Mouse (Mus musculus): Measurements from ENCODE around the gene Stk24. TPM values are rescaled to one million over a fixed set of nuclear protein-coding genes. Genes with fewer than 3 reads are reported as not detected.

Gene Stk24
- polyA plus RNA-seq, 1 experiment from 2014 or later = 39.3 TPM

GRCm38 (mm10) chr14:121347134-121347533 lies 32.7 kb downstream of the Stk24 start:
- Histone ChIP-seq H3K4me2 (no peak overlapping the region), H3K27ac (no peak overlapping the region), H3K27me3 (no peaks in the 10 kb centered on the region), H3K4me1 (peaks cover 76% of the 10 kb centered on the region), H3K4me3 (replicated peaks) (no peak overlapping the region), H3K9me3 (replicated peaks) (no peaks in the 10 kb centered on the region), H3K36me3 (no peaks in the 10 kb centered on the region; the same call in 1 of the 2 replicates), H3K9ac (no peak overlapping the region)
- no peak for ATAC-seq (replicated peaks; ENCODE audit: low FRiP score)
- WGBS = 89% methylated on average over 10 of the region's 10 CpGs

GRCm38 (mm10) chr14:121346654-121347053 lies 33.2 kb downstream of the Stk24 start:
- WGBS = 76% methylated on average over 4 of the region's 4 CpGs
- Histone ChIP-seq H3K27me3 (no peaks in the 10 kb centered on the region), H3K9me3 (replicated peaks) (no peaks in the 10 kb centered on the region), H3K4me1 (peaks cover 71% of the 10 kb centered on the region), H3K4me3 (replicated peaks) (no peak overlapping the region), H3K36me3 (no peaks in the 10 kb centered on the region; the same call in 1 of the 2 replicates), H3K9ac (no peak overlapping the region), H3K4me2 (no peak overlapping the region), H3K27ac (no peak overlapping the region)
- no peak for ATAC-seq (replicated peaks; ENCODE audit: low FRiP score)

GRCm38 (mm10) chr14:121346053-121346452 lies 33.8 kb downstream of the Stk24 start:
- peak; percentile 13; the same call in 1 of the 2 replicates for ATAC-seq (replicated peaks; ENCODE audit: low FRiP score)
- H3K36me3 ChIP-seq = no peaks in the 10 kb centered on the region; the same call in 1 of the 2 replicates
- WGBS = 79% methylated on average over 4 of the region's 4 CpGs
- H3K27me3 ChIP-seq = no peaks in the 10 kb centered on the region
- no peak overlapping the region for H3K27ac ChIP-seq
- no peak overlapping the region for H3K4me2 ChIP-seq
- no peak overlapping the region for H3K9ac ChIP-seq
- no peak overlapping the region for H3K4me3 ChIP-seq (replicated peaks)
- no peaks in the 10 kb centered on the region for H3K9me3 ChIP-seq (replicated peaks)
- peaks cover 69% of the 10 kb centered on the region for H3K4me1 ChIP-seq

- Histone ChIP-seq H3K4me3 (replicated peaks) (no peak overlapping the region), H3K4me1 (peaks cover 78% of the 10 kb centered on the region), H3K9ac (no peak overlapping the region), H3K27ac (no peak overlapping the region), H3K4me2 (no peak overlapping the region), H3K9me3 (replicated peaks) (no peaks in the 10 kb centered on the region), H3K27me3 (no peaks in the 10 kb centered on the region), H3K36me3 (no peaks in the 10 kb centered on the region; the same call in 1 of the 2 replicates)
- ATAC-seq (replicated peaks; ENCODE audit: low FRiP score) = no peak
- WGBS = 43% methylated on average over 5 of the region's 5 CpGs
Observed at GRCm38 (mm10) chr14:121344928-121345327, 34.9 kb downstream of the Stk24 start.

GRCm38 (mm10) chr14:121342885-121343284 lies 36.9 kb downstream of the Stk24 start:
- H3K9me3 ChIP-seq (replicated peaks) = no peaks in the 10 kb centered on the region
- H3K36me3 ChIP-seq = no peaks in the 10 kb centered on the region; the same call in 1 of the 2 replicates
- no peak for ATAC-seq (replicated peaks; ENCODE audit: low FRiP score)
- no peak overlapping the region for H3K4me2 ChIP-seq
- peaks cover 73% of the 10 kb centered on the region for H3K4me1 ChIP-seq
- H3K27ac ChIP-seq = no peak overlapping the region
- H3K4me3 ChIP-seq (replicated peaks) = no peak overlapping the region
- H3K9ac ChIP-seq = no peak overlapping the region
- 88% methylated on average over 3 of the region's 3 CpGs for WGBS
- no peaks in the 10 kb centered on the region for H3K27me3 ChIP-seq

GRCm38 (mm10) chr14:121339951-121340401 lies 39.8 kb downstream of the Stk24 start:
- Histone ChIP-seq H3K9ac (no peak overlapping the region), H3K9me3 (replicated peaks) (no peaks in the 10 kb centered on the region), H3K4me3 (replicated peaks) (no peak overlapping the region), H3K36me3 (peaks cover 28% of the 10 kb centered on the region), H3K4me2 (no peak overlapping the region), H3K4me1 (peaks cover 54% of the 10 kb centered on the region), H3K27me3 (no peaks in the 10 kb centered on the region), H3K27ac (0 out of 2 replicates have a peak overlapping the region, but pooled peaks have one; percentile 51)
- peak; percentile 59 for ATAC-seq (replicated peaks; ENCODE audit: low FRiP score)
- 46% methylated on average over 8 of the region's 8 CpGs for WGBS

- H3K9me3 ChIP-seq (replicated peaks) = no peaks in the 10 kb centered on the region
- WGBS = 52% methylated on average over 18 of the region's 18 CpGs
- no peak overlapping the region for H3K4me2 ChIP-seq
- H3K4me1 ChIP-seq = peaks cover 52% of the 10 kb centered on the region
- peaks cover 35% of the 10 kb centered on the region for H3K36me3 ChIP-seq
- H3K27me3 ChIP-seq = no peaks in the 10 kb centered on the region
- H3K27ac ChIP-seq = peak overlapping the region; percentile 51; the same call in 1 of the 2 replicates
- no peak overlapping the region for H3K4me3 ChIP-seq (replicated peaks)
- no peak overlapping the region for H3K9ac ChIP-seq
- peak; percentile 64 for ATAC-seq (replicated peaks; ENCODE audit: low FRiP score)
Observed at GRCm38 (mm10) chr14:121338819-121339573, 40.8 kb downstream of the Stk24 start.

- Histone ChIP-seq H3K27ac (no peak overlapping the region), H3K4me2 (no peak overlapping the region), H3K36me3 (peaks cover 15% of the 10 kb centered on the region), H3K4me3 (replicated peaks) (no peak overlapping the region), H3K4me1 (peaks cover 39% of the 10 kb centered on the region), H3K9ac (no peak overlapping the region), H3K9me3 (replicated peaks) (no peaks in the 10 kb centered on the region), H3K27me3 (no peaks in the 10 kb centered on the region)
- 73% methylated on average over 3 of the region's 3 CpGs for WGBS
- ATAC-seq (replicated peaks; ENCODE audit: low FRiP score) = no peak
Observed at GRCm38 (mm10) chr14:121330090-121330408, 49.8 kb downstream of the Stk24 start.

- Histone ChIP-seq H3K9ac (no peak overlapping the region), H3K9me3 (replicated peaks) (no peaks in the 10 kb centered on the region), H3K36me3 (peaks cover 10% of the 10 kb centered on the region), H3K4me3 (replicated peaks) (no peak overlapping the region), H3K4me2 (no peak overlapping the region), H3K27me3 (no peaks in the 10 kb centered on the region), H3K4me1 (peaks cover 42% of the 10 kb centered on the region), H3K27ac (no peak overlapping the region)
- ATAC-seq (replicated peaks; ENCODE audit: low FRiP score) = no peak
- WGBS = 48% methylated on average over 5 of the region's 5 CpGs
Observed at GRCm38 (mm10) chr14:121329401-121330089, 50.3 kb downstream of the Stk24 start.

- H3K9me3 ChIP-seq (replicated peaks) = no peaks in the 10 kb centered on the region
- ATAC-seq (replicated peaks; ENCODE audit: low FRiP score) = no peak
- H3K36me3 ChIP-seq = peaks cover 7% of the 10 kb centered on the region; the same call in 1 of the 2 replicates
- H3K9ac ChIP-seq = no peak overlapping the region
- 70% methylated on average over 5 of the region's 5 CpGs for WGBS
- no peak overlapping the region for H3K27ac ChIP-seq
- H3K4me2 ChIP-seq = no peak overlapping the region
- no peak overlapping the region for H3K4me3 ChIP-seq (replicated peaks)
- H3K27me3 ChIP-seq = no peaks in the 10 kb centered on the region
- H3K4me1 ChIP-seq = peaks cover 39% of the 10 kb centered on the region
Observed at GRCm38 (mm10) chr14:121328878-121329277, 50.9 kb downstream of the Stk24 start.

GRCm38 (mm10) chr14:121326432-121326831 lies 53.4 kb downstream of the Stk24 start:
- ATAC-seq (replicated peaks; ENCODE audit: low FRiP score) = no peak
- Histone ChIP-seq H3K4me3 (replicated peaks) (no peak overlapping the region), H3K4me1 (peaks cover 46% of the 10 kb centered on the region), H3K4me2 (no peak overlapping the region), H3K9me3 (replicated peaks) (no peaks in the 10 kb centered on the region), H3K36me3 (no peaks in the 10 kb centered on the region), H3K9ac (no peak overlapping the region), H3K27me3 (no peaks in the 10 kb centered on the region), H3K27ac (no peak overlapping the region)
- 68% methylated on average over 2 of the region's 2 CpGs for WGBS

Data from kidney, embryonic 15.5 days (tissue).